Mouse (Mus musculus) layer of hippocampus, adult 18-20 months (tissue): ENCODE results near the gene Vps4b. TPM values are rescaled to one million over a fixed set of nuclear protein-coding genes. Genes with fewer than 3 reads are reported as not detected.
"Not testable (repeated sequence)": the region's sequence is repeated elsewhere in the genome, so short reads cannot be mapped to it uniquely, and the experiment has no call there.

ENCODE experiments used
- DNase-seq, 2 experiments: peaks; one replicate each; pipeline ENCODE4 v3.0.0; 2022; ENCODE audit warnings: low spot score in 2 of 2
- total RNA-seq, 2 experiments: library from RNA; stranded (reverse); gene quantifications; 2 replicates each; pipeline ENCODE4 v1.2.3; 2021

Vps4b gene
- total RNA-seq, 2 experiments from 2014 or later, result 51.6 to 57.9 TPM

DNA sequence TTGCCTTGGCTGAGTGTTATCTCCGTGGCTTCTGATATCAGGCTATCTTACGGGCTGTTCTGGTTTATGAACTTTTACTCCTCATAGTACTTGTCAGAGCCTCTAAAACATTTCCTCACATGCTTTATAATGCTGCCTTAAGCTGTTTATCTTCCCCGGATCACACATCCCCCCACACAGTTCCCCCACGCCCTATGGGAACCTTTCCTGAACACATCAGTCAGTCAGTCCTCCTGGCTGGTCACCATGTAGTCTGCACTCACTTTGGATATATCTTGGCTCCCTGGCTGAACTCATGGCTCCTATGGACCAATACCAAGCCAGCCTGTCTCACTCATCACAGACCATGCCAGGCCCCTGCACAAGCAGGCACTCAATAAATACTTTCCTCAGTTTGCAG, 39.9 kb downstream of the Vps4b start:
- DNase-seq, result no peak

DNA sequence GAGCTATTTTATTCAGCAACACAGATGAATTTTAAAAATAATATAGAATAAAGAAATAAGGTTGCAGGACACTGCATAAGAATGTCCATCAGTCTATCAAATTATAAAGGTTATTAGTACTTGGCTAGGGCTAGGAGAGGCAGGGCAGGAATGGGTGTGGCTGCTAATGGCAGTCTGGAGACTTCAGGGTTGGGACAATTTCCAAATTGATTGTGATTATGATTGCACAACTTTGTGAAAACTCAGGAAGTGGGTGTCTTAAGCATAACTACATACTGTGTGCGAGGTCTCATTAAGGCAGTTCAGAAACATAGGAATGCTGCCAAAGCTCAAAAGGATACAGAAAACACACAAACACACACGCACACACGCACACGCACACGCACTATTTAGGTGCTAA, 44.5 kb downstream of the Vps4b start:
- no peak for DNase-seq

DNA sequence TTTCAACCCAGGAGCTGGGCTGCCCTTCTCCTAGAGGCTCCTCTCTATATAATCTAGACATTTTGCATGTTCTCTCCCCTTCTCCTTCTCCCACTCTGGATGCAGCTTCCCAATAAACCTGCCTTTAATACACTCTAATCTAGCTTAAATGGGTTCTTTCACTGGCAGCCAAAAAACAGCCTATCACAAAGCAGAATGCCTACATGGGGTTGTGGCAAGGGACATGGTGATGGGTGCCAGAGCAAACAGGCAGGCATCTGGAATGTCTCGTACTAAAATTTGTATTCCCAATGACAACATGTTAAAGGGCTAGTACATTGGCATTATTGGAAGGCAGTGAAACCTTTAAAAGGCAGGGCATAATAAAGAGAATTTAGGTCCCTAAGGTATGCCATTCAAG, 45.9 kb downstream of the Vps4b start:
- DNase-seq, result no peak

DNA sequence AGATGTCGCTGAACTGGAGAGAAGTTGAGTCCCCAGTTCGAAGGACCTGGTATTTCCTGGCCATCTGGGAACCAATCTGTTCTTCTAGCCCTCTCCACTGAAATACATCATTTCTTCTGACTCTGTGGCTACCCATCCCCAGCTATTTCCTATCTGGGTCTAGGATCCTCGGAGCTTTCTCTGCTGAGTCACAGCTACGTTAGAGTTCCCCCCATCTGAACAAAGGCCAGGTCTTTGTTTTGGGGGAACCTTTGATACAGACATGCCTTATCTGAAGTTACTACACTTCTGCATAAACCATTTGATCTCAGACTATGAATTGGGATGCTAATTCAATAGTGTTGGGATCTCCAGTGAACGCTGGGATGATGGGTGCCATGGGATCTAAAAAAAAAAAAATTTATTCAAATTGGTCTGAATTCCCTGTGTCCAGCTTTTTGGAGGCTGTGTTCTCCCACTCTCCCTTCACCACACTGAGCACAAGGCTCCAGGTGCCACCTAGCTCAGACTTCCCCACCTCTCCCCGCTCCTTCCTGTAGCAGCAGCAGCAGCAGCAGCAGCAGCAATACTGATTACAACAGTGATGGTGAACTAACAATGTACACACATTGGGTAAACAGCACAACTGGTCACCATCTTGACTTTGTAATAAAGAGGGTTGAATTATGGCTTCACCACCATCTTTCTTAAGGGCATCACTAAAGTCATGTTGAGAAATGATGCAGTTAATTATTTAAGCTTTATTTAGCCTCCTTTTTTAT, 47.8 kb downstream of the Vps4b start:
- DNase-seq, result no peak

DNA sequence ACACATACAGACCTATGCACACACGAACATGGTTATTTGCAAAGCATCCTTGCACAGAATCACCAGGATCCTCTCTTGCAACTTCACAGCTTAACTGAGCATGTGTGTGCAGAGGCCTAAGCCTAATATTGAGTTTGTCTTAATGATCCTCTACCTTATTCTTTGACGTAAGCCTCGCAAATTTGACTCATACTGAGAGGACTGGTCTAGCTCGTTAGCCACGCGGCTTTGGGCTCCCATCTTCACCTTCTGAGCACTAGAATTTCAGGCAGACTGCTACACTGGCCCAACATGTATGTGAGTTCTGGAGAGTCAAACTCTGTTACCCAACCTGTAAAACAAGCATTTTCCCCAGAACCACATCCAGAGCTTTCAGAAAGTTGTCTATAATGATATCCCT, 53.5 kb downstream of the Vps4b start:
- DNase-seq, result no peak

DNA sequence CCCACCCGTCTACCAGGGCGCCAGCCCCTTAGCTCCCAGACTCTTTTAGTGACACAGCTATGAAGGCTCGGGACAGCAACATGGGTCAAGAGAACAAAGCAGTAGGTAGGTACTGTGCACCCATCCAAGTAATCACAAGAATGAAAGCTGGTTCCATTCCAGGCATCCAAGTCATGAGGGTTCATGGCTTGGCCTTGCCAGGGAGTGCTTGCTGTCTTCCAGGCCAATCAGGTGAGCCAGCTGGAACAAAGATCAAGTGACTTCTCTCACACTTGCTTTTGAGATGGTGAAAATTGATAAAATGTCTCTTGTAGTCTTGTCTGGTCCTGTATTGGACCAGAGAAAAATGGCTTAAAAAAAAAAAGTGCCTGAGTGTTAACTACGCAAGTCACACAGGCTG, 55.8 kb downstream of the Vps4b start:
- DNase-seq, result no peak

DNA sequence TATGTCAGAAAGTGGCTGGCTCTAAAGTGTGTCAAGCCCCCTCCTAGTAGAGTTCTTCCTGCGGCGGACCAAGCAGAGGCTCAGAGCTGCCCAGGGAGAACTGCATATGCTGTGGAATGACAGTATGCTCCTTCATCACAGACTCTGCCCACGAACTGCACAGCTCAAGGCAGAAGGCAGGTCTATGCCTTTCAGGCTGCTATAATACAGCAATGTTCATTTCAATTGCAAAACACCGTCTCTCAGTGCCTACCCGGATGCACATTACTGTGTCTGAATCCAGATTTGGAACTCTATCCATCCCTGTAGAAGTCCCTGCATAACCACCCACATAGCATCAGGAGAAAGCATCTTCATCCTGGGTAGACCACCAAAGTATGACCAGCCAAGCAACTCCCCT, 56.7 kb downstream of the Vps4b start:
- no peak for DNase-seq

DNA sequence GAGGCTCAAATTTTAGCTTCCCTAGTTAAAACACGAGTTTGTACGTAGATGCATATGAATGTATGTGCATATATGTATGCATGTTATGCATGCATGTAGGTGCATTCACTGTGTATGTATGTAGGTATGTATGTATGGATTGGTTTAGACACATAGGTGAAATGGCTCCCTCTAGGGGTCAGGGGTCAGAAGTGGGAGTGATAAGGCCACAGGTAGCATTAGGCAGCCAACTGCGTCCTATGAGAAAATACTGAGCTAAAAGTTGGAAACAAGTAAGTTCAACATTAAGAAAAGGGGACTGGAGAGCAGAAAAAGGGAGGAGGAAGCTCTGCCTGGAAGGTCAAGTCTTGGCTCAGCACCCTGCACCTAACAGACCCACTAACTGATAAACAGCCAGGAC, 58.4 kb downstream of the Vps4b start:
- DNase-seq, result no peak

DNA sequence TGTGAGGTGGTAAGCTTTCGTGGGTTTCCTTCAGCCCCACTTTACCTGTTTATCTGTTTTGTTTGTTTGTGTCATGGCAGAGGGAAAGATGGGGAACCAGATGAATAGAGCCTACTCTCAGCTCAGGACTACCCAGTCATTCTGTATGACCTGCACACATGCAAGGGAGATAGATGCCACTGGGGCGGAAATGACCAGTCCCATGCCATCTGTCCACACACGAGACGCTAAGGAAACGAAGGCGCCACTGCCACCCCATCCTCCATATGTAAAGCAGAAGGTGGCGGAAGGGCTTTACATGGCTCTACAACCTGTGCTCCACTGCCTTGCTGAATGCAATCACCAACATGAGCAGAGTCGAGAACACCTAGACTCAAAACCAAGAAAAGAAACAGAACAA, 60.3 kb downstream of the Vps4b start:
- no peak for DNase-seq

DNA sequence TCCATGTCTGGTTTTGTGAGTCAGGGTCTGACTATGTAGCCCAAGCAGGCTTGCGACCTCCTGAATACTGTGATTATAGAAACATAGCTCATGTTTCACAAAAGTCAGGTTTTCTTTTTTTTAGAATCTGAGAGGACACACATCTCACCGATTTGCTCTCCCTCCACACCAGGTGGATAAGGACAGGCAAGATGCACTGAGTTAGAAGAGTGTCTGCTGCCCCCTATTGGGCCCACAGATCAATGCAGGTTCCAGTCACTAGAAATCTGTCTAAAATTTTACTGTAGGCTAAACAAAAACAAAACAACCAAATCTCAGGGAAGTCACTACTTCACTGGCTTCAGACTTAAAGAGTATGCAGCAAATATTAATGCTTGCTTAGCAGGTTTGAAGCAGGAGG, 60.9 kb downstream of the Vps4b start:
- DNase-seq, result peak in 1 of 2 experiments; percentile 56

DNA sequence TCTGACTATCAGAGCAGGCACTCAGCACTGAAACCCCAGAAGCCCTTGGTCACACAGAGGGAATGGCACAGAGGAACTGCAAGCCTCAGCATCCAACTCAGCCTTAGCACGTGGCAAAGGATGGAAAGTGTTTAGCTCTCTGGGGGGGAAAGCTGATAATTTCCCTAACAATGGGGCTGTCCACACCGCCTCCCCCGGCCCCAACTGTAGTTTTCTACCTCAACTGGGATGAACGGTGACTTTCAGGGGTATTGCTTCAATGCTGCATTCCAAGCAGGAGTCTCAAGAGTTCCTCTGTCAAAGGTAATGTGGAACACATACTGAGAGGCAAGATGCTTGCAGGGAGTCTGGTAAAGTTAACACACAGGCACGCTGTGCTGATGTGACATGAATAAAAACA, 74.5 kb downstream of the Vps4b start:
- DNase-seq, result no peak

DNA sequence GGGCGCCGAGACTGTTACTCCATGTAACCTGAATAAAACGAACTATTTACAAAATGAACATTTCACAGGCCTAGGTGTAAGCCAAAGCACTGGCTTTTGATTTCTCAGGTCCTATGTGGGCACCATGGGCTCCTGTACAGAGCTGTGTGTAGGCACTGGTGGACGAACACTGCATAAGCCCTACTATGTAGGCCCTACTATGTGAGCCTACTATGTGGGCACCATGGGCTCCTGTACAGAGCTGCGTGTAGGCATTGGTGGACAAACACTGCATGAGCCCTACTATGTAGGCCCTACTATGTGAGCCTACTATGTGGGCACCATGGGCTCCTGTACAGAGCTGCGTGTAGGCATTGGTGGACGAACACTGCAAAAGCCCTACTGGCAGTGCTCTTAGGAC, 78.8 kb downstream of the Vps4b start:
- DNase-seq, result not testable (repeated sequence)

DNA sequence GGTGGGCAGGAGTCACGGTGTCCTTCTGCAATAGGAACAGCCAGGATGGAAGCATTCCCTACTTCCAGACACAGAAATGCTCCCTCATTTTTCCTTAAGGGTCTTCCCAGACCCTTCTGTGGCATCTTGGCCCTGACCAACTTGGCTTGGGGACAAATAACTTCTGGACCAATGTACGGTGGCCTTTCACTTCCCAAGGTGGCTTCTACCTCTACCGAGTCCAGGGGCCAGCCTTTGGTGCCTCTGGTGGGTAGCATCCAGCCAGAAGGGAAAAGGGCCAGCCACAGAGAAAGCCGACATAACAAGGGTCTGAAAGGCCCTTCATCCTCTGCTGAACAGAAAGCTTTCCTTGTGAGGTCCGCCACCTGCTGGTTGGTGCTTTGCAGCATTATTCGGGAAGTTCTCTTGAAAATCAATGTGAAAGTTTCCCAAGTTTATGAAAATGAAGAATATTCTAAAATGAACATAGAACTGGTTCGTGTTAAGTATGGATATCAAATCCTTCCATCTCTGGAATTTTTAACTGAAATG, 79.4 kb downstream of the Vps4b start:
- peak; percentile 55 to 83 for DNase-seq

DNA sequence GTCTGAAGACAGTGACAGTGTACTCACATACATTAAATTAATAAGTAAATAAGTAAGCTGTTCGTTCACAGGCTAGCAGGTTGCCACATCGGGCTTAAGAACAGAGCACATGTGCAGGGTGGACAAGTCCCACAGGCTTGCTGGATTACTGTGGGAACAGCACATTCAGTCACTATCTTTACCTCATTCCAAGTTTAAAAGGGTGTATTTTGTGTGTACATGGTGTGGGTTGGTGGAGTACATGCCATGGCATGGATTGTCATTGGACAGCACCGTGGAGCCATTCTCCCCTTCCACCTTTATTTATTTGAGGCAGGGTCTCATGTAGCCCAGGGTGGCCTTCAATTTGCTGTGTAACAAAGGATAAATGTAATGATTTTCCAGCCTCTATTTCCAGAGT, 80.4 kb downstream of the Vps4b start:
- no peak for DNase-seq

DNA sequence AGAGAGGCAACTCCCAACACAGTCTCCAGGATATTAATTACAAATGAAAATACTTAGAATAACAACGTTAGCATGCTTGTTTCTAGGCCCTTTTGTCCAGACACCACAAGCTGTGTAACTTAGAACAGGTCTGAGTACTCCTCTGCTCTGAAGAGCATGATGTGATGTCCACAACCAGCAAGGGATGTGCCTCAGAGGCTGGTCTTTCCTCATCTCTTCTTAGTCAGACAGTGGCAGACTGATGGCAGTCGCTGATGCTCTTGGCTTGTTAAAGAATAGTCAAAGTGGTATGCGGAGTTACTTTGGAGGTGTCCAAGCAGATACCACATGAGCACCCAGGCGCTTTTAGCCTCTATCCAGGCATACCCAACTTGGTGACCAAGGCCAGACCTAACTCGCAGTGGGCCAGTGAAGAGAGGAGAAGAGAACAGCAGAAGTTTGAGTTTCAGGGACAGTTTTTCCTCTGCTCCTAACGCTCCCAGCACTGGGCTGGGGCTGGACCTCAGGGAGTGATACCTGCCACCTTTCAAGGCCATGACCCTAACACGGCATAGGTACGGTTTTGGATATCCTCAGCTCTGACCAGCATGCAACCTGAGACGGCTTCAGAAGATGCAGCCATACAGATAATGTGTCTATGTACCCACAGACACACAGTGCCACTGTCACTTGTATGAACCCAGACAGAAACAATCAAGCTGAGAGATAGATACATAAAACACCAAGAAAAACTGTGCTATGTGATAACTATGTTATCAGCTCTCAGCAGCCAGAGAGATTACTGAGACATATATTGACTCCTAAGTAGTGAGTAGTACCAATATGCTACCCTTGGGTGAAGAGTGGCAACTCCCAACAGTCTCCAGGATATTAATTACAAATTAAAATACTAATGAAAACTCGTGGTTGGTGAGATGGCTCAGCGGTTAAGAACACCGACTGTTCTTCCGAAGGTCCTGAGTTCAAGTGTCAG, 81.1 kb downstream of the Vps4b start:
- DNase-seq, result no peak

DNA sequence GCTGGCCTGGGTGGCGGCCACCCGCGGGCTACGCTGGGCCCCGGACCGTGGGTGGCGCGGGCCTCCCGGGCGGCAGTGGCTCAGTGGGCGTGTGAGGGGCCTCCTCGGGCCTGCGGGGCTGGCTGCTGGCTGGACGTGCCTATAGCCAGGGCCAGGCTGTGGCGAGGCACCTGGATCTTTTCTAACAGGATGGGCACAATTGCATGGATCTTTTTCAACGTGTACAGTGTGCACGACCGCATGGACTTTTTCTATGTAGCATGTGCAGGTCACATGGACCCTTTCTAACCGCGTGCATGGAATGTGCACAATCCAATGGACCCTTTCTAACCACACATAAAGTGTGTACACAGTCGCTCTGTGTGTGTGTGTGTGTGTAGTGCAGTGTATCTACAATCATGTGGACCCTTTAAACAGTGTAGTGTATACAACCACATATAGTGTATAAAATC, 82.0 kb downstream of the Vps4b start:
- DNase-seq, result peak in 1 of 2 experiments; percentile 18

Other genes with a start within 250 kb of the Vps4b start
- 1 to 10 TPM; 8.6 to 9.0 TPM for gene Bcl2, start 82.5 kb downstream of the Vps4b start, total RNA-seq
- 10 to 100 TPM; 29.1 TPM for gene Kdsr, start 37.0 kb downstream of the Vps4b start, total RNA-seq
- not detected for gene Serpinb5, start 64.4 kb upstream of the Vps4b start, total RNA-seq
- gene Serpinb12, start 137.7 kb upstream of the Vps4b start, total RNA-seq, result not detected
- not detected for gene Serpinb13, start 184.3 kb upstream of the Vps4b start, total RNA-seq